Mouse (Mus musculus): ENCODE measurements around the gene Neurod4.
"Not testable (repeated sequence)": the region's sequence is repeated elsewhere in the genome, so short reads cannot be mapped to it uniquely, and the experiment has no call there.

Neurod4 gene

GRCm38 (mm10) chr10:130280066-130280465, at the start of gene Neurod4:
Gene Neurod4, minus strand, starts transcription at chr10:130280240.
- in situ Hi-C loops (cut with MboI, MseI), result no loop called here

GRCm38 (mm10) chr10:130324243-130324642, 44.2 kb upstream of the Neurod4 start:
- in situ Hi-C loops (cut with MboI, MseI), result no loop called here

GRCm38 (mm10) chr10:130322637-130323036, 42.6 kb upstream of the Neurod4 start, which contains the start of gene Tespa1:
Gene Tespa1, plus strand, starts transcription at chr10:130322870.
- in situ Hi-C loops (cut with MboI, MseI), result no loop called here

- in situ Hi-C loops (cut with MboI, MseI), result no loop called here
These were observed 42.0 kb upstream of the Neurod4 start for GRCm38 (mm10) chr10:130322062-130322461.

GRCm38 (mm10) chr10:130320715-130321114, 40.7 kb upstream of the Neurod4 start:
- in situ Hi-C loops (cut with MboI, MseI), result no loop called here

- in situ Hi-C loops (cut with MboI, MseI), result no loop called here
These were observed 38.7 kb upstream of the Neurod4 start for GRCm38 (mm10) chr10:130318720-130319119.

- in situ Hi-C loops (cut with MboI, MseI), result no loop called here
These were observed 35.8 kb upstream of the Neurod4 start for GRCm38 (mm10) chr10:130315846-130316245.

GRCm38 (mm10) chr10:130314110-130314829, 34.2 kb upstream of the Neurod4 start:
- in situ Hi-C loops (cut with MboI, MseI), result loop anchor here (5.0 kb wide), 1 partner anchor 33 kb away; no protein-coding TSS in a partner anchor

GRCm38 (mm10) chr10:130313531-130313930, 33.5 kb upstream of the Neurod4 start:
- in situ Hi-C loops (cut with MboI, MseI), result loop anchor here (5.0 kb wide), 1 partner anchor 34 kb away; no protein-coding TSS in a partner anchor

GRCm38 (mm10) chr10:130311534-130312227, 31.6 kb upstream of the Neurod4 start:
- in situ Hi-C loops (cut with MboI, MseI), result loop anchor here (5.0 kb wide), 1 partner anchor 36 kb away; no protein-coding TSS in a partner anchor

- in situ Hi-C loops (cut with MboI, MseI), result not testable (repeated sequence)
These were observed 24.1 kb upstream of the Neurod4 start for GRCm38 (mm10) chr10:130304138-130304537.

- in situ Hi-C loops (cut with MboI, MseI), result loop anchor here (5.0 kb wide), 1 partner anchor 66 kb away; no protein-coding TSS in a partner anchor
These were observed 18.7 kb upstream of the Neurod4 start for GRCm38 (mm10) chr10:130298748-130299147.

GRCm38 (mm10) chr10:130293741-130294408, 13.8 kb upstream of the Neurod4 start:
- in situ Hi-C loops (cut with MboI, MseI), result no loop called here

GRCm38 (mm10) chr10:130288007-130288406, 8.0 kb upstream of the Neurod4 start:
- in situ Hi-C loops (cut with MboI, MseI), result no loop called here

- in situ Hi-C loops (cut with MboI, MseI), result no loop called here
These were observed 7.2 kb upstream of the Neurod4 start for GRCm38 (mm10) chr10:130287201-130287600.

GRCm38 (mm10) chr10:130281982-130282449, 2.0 kb upstream of the Neurod4 start:
- in situ Hi-C loops (cut with MboI, MseI), result no loop called here

GRCm38 (mm10) chr10:130276496-130276895, 3.5 kb downstream of the Neurod4 start:
- in situ Hi-C loops (cut with MboI, MseI), result no loop called here

GRCm38 (mm10) chr10:130275759-130276158, 4.3 kb downstream of the Neurod4 start:
- in situ Hi-C loops (cut with MboI, MseI), result no loop called here

- in situ Hi-C loops (cut with MboI, MseI), result no loop called here
These were observed 16.8 kb downstream of the Neurod4 start for GRCm38 (mm10) chr10:130263203-130263602.

- in situ Hi-C loops (cut with MboI, MseI), result no loop called here
These were observed 20.6 kb downstream of the Neurod4 start for GRCm38 (mm10) chr10:130259483-130259882.

GRCm38 (mm10) chr10:130244271-130244670, 35.8 kb downstream of the Neurod4 start:
- in situ Hi-C loops (cut with MboI, MseI), result no loop called here

Data from T-helper 1 cell (primary cell).